Mouse (Mus musculus) cerebellum, adult 11-12 months (tissue): ENCODE data around the gene Igsf8.

Source experiments
- DNase-seq: peaks from one replicate; pipeline ENCODE4 v3.0.0; 2022

Igsf8 gene

DNA sequence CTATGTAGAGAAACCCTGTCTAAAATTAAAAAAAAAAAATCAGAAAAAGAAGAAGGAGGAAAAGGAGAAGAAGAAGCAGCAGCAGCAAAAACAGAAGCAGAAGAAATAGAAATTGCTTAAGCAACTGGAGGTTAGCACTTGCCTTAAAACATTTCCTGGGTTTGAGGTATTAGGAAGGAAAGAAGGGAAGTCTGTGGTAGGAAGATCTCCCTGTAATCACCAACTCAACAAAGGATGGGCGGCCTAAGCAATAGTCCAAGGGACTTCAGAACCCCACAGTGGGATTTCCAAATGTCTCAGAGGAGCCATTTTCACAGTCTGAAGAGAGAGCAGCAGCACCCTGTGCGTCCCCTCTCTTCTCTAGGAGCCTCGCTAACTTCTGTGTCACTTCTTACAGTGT is 91.0 kb downstream of the Igsf8 start:
- DNase-seq, result no peak

DNA sequence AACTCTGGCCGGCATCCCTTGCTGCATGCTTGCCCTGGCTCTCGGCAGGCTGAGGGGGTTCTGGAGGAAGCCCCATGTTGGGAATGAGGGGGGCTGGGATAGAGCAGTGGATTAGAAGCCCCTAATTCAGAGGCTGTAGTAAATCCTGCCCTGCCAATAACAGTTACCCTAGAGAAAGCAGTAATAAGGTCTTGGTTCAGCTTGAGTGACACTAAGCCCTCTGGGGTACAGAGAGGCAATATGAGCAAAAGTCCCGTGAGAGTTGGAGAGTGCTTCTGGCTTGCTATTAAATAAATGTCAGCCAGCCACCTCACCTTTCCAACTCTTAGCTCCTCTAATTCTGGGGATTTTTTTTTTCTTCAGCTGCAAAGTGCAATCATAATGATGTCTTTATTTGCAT is 93.9 kb downstream of the Igsf8 start:
- DNase-seq, result no peak

DNA sequence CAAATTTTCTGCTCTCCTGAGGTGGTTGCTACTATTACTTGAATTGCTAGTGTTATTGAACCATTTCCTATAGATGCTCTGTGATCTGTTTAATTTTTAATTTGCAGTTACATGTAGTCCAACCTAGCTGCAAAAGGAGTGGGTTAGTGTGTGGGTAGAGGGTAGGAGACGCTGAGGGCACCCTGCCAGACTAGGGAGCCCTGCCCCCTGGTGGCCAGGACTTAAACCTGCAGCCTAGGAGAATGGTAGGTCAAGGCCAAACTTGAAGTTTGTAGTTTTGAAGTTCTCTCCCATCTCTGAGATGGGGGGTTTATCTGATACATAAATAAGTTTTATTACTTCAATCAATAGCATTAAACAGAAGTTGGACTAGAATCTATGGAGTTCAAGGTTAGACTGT is 96.1 kb downstream of the Igsf8 start:
- peak; percentile 58 for DNase-seq

- DNase-seq, result no peak
Observed at GRCm38 (mm10) chr1:172358341-172358740, 96.9 kb downstream of the Igsf8 start.

DNA sequence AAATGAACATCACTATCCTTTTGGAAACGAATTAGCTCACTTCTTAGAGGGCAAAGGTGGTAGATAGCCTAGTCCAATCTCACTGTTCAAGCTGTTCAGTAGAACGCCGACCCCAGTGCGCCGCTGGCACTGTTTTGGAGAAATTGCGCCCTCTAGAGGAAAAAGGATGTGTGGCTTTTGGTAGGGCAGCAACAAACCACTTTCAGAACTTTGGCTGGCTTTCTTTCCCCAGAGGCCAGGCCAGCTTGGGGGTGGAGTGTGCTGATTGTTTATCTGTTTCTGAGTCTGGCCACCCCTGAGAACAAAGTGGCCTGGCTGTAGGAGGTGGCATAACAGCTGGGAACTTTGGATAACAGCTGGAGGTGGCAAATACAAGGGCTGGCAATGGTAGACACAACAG is 103.2 kb downstream of the Igsf8 start:
- DNase-seq, result peak; percentile 45

DNA sequence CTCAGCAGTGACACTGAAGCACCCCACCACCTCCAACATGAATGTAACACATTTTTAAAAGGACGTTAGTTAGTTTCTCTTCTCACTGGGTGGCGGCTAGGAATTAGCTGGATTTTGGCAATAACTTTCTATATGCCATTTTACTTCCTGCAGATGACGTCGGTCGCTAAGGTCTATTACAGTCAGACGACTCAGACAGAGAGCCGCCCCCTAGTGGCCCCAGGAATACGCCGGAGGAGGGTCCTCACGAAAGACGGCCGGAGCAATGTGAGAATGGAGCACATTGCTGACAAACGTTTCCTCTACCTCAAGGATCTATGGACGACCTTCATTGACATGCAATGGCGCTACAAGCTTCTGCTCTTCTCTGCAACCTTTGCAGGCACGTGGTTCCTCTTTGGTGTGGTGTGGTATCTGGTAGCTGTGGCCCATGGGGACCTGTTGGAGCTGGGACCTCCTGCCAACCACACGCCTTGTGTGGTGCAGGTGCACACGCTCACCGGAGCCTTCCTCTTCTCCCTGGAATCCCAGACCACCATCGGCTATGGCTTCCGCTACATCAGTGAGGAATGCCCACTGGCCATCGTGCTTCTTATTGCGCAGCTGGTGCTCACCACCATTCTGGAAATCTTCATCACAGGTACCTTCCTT is 107.5 kb downstream of the Igsf8 start:
- DNase-seq, result no peak
